Mouse (Mus musculus): Measurements from ENCODE around the gene Pitpnm2.
A peak's percentile ranks its signal among the peaks of the same experiment; 100 is the strongest.

The Pitpnm2 gene

DNA sequence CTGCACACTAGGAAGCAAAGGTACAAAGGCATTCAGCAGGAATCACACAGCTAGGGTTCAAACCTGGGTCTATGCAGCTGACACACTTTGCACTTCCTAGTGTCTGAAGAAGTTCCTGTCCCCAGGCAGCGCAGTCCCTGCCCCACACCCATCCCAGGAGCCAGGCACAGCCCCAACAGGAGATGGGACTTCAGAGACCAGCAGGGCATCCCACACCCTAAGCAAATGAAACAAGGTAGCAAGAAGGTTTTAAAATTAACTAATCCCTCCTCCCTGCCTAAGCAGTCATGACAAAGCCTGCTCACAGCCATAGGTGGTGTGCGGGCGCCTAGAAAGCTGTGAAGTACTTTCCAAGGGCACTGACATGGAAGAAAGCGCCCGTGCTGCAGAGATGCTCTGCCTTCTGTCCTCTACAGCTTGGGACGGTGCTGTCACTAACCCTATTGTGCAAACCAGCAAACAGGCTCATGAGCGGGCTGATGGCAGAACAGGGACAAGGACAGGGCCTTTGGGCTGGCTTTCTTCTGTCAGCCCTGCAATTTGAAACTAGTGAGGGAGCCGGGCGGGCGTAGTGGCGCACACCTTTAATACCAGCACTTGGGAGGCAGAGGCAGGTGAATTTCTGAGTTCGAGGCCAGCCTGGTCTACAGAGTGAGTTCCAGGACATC lies 68.9 kb downstream of the Pitpnm2 start:
- no peak for DNase-seq (ENCODE audit: low spot score)

DNA sequence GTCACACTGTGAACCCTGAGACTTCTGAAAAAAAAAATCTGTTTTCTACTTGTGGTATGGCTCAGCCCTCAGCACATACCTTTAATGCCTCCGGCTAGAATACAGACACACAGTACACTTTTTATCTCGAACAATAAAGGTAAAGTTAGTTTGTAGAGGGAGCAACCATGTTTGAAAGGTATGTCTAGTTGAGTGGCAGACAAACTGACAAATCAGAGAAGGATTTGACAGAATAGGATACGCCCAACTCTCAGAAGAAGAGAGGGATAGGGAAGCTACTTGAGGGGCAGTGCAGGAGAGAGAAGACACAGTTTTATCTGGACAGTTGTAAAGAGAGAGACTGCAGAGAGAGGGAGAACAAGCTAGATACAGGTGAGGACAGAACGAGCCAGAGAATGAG lies 70.1 kb downstream of the Pitpnm2 start:
- DNase-seq (ENCODE audit: low spot score) = no peak

DNA sequence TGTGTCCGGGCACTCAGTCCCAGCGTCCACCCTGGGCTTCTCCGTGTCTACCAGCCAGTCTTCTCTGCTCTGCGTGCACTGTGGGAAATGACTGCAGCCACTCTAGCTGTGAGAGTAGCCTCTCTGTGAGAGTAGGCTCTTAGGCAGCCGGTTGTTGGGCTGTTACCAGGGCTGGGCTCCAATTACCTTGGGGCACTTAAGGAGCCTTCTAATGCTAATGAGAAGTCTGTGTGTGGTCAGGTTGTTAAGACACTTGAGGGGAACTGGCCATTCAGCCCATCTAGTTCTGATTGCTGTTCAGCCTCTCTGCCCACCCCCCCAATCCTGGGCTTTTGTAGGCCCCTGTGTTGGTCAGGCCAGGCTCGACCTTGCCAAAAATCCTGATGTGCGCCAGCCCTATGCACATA lies 72.8 kb downstream of the Pitpnm2 start:
- no peak for DNase-seq (ENCODE audit: low spot score)

DNA sequence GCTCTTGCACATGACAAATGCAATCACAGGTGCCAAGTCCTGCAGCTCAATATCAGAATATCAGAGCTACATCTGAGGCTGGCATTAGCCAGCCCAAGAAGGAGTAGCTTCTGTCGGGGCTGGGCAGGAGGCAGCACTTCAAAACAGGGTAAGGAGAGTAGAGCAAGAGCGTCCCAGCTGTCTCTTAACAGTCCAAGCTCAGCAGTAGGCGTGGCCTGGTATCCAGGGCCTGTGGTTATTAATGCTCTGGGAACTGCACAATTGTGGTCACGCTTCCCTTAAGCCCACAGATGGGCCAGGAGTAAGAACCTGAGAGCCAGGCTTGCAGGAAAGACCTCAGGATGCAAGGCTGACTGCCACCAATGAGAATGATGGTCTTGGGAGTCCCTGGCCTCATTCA lies 74.4 kb downstream of the Pitpnm2 start:
- DNase-seq (ENCODE audit: low spot score) = no peak

DNA sequence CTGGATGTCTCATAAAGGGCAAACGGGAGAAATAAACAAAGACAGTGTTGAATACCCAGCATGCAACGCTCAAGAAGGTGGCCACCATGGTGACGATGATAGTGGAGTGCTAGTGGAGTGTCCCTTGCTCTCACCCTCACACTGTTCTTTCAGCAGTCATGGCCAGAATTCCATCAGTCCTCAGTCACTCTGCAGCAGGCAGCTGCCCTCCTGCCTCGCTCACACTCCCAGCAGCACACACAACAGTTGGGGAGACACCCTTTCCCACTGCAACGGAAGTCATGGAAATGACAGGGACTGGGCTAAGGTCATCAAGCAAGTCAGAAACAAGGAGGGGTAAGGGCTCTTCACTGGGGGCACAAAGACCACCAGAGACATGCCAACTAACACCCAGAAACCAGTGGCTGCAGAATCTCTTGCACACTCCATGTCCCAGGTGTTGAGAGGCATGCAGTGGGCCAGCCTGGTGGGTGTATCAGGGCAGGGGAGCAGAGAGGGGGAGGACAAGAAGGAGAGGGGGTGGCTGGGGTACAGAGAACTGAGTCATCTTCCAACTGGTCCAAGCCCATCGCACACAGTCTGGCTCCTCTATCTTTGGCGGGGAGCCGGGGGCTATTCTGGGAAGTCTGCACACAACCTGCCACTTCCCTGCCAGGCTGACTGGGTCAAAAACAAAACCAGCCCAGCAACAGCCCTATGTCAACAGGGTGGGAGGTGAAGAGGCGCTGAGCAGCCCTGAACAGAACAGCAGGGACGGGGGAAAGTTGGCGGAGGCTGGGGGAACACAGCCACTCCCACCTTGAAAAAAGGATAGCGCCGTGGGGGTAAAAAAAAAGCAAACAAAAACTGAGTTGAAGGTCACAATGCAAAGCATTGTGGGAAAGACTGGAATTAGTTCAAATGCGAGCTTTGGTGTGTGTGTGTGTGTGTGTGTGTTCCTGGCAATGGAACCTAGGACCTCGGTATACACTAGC lies 76.3 kb downstream of the Pitpnm2 start:
- peak; percentile 49 for DNase-seq (ENCODE audit: low spot score)

DNA sequence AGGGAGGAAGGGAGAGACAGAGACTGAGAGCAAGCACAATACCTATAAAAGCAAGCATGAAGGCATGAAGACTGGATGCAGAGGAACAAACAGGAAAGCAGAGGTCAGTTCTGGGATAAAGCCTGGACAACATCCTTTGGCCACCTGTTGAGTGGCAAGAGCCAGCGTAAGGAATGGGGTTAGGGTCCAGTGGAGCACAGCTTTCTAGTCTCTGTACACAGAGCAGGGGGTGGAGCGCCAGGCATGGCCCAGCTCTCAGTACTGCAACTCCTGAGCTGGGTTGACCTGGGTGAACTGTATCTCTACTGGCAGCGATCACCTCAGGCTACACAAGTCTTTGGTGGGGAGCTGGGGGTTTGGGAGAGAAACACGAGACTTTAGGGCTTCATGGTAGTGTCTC lies 77.3 kb downstream of the Pitpnm2 start:
- DNase-seq (ENCODE audit: low spot score) = no peak

DNA sequence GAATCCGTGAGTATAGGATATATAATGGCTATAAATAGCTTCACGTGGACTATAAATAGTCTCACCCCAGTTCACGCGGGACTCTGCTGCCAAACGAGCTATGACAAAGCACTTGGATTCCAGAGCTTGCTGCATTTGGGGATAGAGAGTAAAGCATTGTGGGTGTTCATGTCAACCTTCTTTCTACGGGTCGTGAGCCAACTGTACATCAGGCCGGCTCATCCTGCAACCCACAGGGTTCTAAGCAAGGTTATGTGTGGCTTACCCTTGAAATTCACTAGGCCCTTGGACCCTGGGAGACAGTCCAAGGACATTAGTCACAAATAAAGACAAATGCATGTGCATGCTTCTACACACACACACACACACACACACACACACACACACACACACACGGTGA lies 77.8 kb downstream of the Pitpnm2 start:
- no peak for DNase-seq (ENCODE audit: low spot score)

DNA sequence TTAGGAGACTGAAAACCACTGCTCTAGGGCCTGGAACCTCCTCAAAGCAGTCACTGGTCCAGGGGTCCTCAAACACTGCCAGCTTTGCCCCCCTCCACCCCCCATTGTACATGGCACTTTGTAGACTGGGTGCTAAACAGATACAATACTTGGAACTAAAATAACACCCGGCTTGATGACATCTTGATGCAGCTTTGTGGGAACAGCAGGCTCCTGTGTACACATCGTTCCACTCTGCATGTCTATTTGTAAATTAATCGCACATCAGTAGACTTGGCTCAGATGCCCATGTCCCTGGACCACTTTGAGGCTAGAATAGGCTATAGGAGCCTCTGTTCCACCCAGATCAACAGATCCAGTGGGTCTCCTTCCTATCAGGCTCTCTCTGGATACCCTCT lies 80.3 kb downstream of the Pitpnm2 start:
- DNase-seq (ENCODE audit: low spot score) = no peak

DNA sequence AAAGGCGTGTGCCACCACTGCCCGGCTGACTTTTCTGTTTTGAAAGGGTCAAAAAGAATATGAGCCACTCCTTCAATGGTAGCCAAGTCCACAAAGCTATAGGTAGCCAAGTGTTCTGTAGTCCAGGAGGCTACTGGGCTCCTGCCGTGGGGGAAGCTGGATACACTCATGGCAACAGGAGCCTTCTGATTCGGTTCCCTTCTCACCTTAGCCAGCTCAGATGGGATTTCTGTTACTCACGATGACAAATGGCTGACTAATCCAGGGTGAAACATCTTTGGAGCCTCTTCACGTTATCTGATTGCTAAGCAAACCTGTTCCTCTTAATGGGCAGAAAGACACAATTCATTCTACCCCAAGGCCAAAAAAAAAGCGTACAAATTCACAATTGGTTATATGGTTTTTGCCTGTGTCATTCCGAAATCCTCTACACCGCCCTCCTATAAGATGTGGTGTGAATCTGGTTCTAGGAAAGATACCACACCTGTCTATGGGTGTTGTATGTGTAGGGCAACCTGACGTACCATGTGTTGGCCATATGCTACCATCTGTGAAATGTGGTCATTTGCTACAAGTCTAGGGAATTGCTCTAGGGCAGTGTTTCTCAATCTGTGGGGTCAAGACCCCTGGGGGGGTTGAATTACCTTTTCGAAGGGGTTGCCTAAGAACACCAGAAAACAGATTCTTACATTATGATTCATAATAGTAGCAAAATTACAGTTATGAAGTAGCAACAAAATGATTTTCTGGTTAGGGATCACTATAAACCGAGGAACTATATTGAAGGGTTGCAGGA lies 80.9 kb downstream of the Pitpnm2 start:
- no peak for DNase-seq (ENCODE audit: low spot score)

DNA sequence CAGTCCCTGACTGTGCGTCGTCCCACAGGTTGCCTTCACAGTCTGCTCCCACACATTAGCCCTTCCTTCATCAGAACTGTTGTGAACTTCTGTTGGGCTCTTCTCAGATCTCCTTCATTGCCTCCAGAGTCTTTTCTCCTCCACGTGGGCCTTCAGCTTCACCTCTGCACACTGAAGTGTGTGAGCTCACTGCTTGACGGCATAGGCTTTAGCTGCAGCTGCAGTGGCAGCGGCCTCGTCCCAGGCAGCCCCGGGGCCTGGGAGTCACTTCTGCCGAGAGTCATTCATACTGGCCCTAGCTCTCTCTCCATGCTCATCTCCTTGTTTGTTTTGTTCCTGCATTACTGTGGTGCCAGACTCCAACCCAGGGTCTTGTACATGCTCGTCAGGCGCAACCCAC lies 81.9 kb downstream of the Pitpnm2 start:
- no peak for DNase-seq (ENCODE audit: low spot score)

DNA sequence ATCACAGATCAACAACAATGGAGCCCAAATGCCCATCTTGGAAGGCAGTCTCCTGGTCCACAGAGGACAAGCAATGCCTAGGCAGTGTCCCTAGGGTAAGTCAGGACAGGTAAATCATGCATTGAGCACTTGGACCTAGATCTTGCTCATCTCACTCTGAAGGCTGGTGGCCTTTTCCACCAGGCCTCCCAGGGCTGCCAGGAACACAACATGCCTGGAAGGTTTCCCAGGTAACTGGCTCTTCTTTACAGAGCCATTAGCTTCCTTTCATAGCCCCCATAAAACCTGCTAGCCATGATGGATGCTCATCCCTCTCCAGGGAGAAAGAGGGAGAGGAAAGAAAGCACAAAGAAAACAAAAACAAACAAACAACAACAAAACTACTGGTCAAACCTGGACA lies 82.8 kb downstream of the Pitpnm2 start:
- DNase-seq (ENCODE audit: low spot score) = no peak

DNA sequence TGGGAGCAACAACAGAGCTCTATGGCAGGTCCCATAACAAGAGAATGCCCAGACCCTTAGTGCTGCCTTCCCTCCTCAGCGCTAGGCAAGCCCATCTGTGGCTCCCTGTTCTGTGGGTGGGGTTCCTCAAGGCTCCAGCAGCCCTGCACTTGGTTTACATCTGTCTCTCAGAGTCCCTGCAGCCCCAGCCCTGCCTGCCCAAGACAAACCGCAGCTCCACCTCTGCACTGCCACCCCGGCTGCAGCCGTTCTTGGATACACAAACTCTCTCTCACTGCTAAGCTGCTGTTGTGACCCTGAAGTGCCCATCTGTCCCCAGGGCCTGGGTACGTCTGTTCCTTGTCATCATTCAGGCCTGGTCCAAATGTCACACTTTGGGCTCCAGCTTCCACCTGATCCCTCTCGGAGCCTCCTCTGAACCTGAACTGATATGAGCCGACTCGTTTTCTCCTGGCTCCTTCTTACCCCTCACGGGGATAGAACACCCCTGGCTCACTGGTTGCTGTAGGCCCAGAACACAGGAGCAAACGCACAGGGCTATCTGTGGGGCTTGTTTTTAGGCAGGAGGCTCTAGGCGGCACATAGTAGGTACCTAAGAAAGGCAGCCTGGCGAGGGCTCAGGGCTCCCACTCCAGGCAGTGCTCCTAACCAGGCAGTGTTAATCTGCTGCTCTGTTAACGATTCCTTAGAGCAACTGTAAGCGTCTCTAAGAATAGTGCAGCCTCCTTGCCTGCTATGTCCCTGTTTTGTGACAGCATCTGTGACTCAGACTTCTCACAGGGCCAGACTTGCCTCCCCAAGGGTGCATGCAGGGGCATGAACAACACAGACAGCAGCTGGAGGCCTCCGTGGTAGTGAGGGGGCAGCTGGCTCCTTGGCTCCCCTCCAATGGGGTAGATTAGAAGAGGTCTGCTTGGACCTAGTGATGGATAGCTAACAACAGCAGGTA lies 83.7 kb downstream of the Pitpnm2 start:
- no peak for DNase-seq (ENCODE audit: low spot score)

DNA sequence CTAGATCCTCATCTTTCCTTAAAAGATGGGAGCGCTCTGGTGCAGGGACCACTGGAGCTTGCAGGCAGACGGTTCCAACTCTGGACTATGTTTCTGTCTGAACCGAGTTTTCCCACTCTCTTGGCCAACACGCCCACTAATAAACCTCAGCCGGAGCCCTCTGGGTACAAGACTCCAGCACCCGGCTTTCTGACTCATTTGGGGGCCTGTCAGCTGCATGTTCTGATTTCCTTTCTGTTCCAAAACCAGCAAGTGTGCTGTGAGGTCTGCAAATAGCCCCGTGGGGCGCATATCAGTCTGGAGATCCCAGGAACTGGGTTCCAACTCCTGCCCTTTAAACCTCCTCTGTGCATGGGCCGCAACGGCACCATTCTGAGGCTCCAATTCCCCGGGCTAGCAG lies 86.1 kb downstream of the Pitpnm2 start:
- DNase-seq (ENCODE audit: low spot score) = no peak

DNA sequence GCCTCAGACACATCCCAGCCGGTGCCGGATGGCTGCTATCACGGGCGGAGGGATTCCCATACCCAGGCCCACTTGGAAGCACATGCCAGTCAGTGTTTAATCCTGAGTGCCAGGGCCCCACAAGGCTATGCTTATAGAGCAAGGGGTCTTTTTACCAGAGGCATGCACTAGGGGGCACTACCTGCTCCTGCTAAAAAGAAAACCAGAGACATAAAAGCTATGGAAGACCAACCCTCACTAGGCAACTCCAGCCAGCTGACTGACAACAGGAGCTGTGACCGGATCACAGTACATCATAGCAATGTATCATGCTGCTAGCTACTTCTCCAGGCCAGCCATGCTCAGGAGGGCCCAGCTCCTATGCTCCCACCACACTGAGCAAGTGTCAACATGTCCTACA lies 87.0 kb downstream of the Pitpnm2 start:
- no peak for DNase-seq (ENCODE audit: low spot score)

DNA sequence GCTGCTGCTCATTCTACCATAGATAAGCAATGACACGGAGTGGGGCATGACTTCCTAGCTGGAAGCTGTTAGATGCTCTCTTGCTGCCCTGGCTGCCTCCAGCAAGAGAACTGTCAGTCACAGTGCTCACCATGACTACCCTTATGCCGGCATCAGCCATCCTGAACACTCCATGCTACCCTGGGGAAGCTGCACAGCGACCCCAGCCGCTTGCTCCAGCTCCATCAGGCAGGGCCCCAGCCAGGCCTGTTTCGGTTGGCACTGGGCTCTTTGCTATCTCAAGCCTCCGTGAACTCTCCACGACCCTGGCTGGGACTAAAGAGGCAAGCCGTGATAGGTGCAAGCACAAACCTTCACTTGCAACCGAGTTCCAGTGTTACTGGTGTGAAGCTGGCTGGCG lies 87.7 kb downstream of the Pitpnm2 start:
- no peak for DNase-seq (ENCODE audit: low spot score)

DNA sequence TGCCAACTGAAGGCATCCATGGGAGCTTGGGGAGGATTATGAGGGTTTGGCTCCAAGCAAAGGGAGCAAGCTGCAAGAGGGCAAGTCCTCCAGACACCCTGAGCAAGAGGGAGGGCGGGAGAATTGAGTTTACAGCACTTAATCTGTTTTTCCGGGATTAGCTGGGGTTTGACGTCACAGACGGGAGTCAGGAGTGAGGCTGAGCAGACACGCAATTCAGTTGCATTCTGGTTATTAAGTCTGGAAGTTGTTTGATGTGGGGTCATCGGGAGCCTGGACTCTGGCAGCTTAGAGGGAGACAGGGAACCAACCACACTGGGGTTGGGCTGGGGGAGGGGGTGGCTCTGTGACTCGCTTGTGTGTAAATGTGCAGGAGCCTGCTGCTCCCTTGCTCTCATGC lies 90.1 kb downstream of the Pitpnm2 start:
- DNase-seq (ENCODE audit: low spot score) = no peak

DNA sequence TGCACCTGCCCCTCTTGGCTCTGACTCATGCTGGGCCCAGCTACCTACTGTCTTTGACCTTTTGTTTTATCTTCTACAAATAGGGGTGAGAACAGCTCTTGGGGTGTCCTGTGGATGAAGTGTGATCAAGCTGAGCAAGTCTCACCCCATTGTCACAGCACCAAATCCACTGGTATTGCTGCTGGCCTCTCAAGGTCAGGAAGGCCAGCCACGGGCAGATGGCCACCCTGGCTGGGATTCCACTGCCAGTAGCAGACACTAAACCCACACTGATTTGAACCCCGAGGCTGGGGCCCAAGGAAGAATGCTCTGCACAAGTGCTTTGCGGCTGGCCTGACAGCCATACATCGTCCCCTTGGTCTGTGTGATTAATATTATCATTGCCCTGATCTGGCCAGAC lies 91.3 kb downstream of the Pitpnm2 start:
- no peak for DNase-seq (ENCODE audit: low spot score)

DNA sequence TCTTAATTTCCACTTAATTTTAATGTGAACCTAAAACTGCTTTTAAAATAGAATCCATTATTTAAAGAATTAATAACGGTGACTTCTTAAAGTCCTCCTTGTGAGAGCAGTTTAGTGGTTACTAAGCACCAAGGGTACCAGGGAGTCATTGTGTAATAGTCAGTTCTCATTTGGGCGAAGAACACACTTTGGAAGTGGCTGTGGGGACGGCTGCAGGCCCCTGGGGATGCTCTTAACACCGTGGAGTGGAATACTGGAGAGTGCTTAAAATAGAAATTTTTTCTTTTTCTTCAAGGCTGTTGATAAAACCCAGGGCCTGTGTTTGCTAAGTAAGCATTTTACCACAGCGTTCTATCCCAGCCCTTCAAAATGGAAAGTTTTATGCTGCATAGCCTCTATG lies 93.6 kb downstream of the Pitpnm2 start:
- no peak for DNase-seq (ENCODE audit: low spot score)

DNA sequence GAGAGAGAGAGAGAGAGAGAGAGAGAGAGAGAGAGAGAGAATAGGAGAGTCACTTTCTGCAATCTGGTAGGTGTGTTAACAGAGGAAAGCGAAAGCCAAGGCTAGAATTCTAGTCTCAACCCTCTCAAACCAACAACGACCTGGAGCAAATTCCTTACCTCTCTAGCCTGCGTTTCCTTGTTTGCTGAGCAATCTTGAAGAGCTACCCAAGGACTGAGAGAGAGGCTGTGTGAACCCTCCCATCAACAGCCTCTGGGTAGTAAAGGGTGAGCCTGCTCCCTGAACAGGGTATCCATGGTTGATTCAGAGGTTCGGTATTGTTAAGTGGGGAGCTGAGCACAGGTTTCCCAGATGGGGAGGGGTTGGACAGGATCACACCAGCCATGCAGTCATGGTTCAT lies 96.8 kb downstream of the Pitpnm2 start:
- no peak for DNase-seq (ENCODE audit: low spot score)

DNA sequence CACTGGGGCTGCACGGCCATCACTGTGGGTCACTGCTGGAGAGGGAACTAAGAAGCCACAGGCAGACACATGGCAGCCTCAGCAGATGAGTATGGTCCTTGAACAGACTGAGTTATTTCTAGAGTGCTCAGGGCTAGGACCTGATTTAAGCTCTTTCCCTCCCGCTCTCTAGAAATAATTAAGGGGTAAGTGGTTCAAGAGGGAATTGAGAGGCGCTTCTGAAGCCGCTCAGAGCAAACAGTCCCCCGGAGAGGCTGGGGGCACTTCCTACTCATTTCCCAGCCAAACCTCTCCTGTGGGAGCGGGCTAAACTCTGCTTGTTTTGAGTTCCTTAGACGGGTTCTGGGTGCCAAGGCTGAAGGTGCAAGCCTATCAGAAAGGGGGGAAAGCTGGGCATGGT lies 98.7 kb downstream of the Pitpnm2 start:
- DNase-seq (ENCODE audit: low spot score) = no peak

DNA sequence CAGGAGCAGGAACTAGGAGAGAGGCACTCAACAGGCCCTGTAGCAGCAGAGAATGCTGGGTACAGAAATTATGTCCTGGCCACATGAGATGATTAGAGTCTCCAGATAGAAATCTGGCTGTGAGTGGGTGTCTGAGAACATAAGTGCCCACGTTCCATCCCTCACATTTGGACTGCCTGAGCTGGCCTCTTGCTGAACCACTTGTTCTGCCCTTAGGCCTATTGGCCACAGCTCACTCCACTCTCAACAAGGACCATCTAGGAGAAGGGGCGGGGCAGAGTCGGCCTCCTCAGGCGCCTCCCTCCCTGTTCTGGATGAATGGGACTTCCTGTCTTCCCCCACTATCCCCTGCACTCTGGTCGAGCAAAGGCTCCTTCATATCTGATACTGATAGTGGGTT lies 100.5 kb downstream of the Pitpnm2 start:
- no peak for DNase-seq (ENCODE audit: low spot score)

DNA sequence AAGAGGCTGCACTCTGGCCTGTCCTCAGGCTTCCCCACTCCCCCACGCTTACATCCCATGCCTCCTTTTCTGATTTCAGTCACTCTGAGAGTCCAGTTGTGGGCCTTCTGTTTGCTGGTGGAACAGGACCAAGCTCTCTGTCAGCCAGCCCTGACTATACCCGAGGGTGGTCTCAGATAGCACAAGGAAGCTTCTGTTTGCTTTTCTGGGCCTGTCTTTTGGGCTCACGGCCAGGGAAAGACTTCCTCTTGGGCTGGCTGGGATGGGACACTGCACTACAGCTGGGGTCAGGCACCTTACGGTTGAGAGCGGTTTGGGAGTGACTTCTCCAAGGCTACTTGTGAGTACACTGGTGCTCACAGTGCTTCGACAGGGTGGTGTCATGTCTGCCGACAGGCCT lies 111.5 kb downstream of the Pitpnm2 start:
- DNase-seq (ENCODE audit: low spot score) = no peak

Data from ovary, postnatal 14 days (tissue).